Mouse (Mus musculus) cerebellum, postnatal 36 days (tissue): Measurements from ENCODE around the gene Igfbp4.

Experiments used
- DNase-seq, 2 experiments: peaks; one replicate each; pipeline ENCODE4 v3.0.0; 2021 to 2022; ENCODE audit warnings: mixed read lengths in 2 of 2

Gene Igfbp4

DNA sequence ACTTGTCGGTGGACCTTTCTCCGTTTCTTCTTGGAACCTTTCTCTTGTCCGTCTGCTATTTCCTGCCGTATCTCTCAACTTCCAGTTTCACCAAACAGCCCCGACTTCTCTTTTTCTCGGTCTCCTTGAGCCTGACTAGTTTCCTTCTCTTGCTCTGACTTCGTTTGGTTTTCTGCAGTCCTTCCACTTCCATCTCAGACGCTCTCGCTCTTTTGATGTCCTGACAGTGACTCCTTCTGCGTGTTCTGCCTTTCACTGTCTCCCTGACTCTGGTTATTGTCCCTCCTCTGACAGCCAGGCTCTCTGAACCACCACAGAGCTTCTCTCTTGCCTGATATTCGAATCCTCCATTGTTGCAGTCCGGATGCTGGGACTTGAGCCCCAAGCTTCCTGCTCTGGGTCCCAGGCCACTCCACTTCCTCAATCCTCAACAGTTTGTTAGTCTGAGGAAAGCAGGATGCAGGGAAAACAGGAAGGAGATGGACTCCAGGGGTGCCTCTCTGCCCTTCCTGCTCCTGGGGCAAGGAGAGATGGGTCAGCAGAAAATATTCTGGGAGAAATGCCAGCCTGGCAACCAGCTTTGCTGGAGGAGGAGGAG is 1.9 kb downstream of the Igfbp4 start:
- no peak for DNase-seq

DNA sequence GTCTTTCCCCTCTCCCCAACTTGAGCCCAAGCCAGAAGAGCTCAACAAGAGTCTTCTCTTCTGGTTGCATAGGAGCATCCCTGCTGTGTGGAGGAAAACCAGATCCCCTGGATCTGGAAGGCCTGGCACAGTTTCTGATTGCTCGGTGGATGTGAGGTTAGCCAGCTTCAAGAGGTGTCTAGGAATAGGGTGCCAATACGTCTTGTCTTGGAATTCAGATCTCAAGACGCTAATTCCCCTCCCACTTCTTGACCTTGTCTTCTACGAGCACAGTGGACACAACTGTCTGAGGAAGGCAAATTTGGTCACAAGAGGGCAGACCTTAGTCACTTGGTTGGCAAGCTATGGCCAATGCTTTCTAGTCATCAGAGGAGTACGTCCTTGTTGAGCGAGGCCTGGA is 2.6 kb downstream of the Igfbp4 start:
- DNase-seq = no peak

GRCm38 (mm10) chr11:99044306-99044705 is 3.3 kb downstream of the Igfbp4 start:
- no peak for DNase-seq

DNA sequence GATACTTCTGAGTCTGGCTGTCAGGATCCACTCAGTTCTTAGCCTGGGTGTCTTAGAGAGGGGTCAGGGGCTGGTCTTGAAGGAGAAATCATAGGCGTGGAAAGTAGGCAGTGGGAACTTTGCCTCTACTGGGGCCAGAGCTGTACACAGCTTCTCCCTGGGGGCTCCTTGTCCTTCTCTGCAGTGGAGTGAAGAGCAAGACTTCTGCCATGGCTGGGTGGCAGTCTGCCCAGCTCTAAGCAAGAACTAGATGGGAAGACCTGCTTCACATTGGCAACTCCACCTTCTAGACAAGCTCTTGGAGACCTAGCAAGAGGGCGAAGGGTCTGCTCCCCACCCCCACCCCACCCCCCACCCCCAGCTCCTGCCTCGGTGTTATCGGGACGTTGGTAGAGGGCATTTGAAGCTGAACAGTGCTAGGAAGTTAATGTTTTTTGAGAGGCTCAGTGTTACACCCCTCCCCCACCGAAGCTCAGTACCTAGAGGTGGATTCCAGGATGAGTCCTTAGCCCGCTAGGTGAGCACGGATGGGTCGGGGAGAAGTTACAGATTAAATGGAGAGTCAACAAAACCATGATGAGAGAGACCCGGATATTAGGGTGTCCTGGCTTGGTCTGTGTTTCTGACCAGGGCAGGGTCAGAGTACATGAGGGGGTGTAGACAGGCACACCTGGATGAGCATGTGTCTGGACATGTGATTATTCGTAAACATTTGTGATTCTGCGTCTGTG is 4.3 kb downstream of the Igfbp4 start:
- DNase-seq = no peak

DNA sequence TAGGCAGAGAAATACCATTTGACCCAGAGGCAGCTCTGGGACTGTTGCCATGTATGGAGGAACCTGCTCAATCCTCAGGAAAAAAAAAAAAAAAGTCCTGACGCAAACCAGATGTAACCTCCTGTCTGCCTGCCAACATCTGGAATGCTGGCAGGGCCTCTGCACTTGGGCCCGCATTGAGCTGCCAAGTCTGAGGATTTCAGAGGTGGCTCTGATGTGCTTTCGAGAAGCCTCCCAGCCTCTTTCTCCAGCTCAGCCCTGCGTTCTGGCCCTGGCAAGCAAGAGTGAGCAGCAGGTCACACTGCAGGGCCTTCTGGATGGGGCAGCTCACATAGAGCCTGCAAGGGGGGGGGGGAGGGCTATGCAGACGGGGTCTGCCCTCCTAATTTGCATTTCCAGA is 6.1 kb downstream of the Igfbp4 start:
- DNase-seq = no peak

DNA sequence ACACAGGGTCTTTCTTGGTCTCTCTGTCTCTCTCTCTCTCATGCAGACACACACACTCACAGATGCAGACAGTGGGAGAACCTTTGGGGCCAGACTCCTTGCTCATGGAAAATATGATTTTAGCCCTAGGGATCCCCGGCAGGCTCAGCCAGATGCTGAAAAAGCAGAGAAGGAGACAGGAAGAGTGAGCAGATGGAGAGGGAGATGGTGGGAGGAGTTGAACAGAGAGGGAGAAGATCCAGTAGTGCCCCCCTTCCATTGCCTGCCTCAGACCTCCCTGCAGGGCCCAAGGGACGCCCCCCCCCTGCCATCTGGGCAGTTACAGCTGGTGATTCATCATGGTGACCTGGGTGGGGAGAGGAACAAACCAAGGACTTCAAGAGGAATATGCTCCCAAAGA is 6.6 kb downstream of the Igfbp4 start:
- no peak for DNase-seq

DNA sequence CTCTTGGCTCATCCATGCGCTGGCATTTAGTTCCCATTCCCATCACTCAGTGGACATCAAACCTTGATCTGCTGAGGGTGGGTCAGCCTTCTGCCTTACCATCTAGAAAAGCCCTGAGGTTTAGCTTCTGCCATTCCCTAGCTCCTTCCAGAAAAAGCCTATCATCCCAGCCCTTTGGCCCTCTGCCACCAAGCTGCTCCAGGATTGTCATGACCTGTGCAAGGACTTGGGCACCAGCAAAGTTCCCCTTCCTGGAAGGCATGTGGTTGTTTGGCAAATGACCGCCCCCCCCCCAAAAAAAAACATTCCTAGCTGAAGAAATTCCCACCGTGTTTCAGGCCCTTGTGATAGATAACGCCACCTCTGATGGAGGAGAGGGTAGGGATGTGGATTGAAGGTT is 14.1 kb downstream of the Igfbp4 start:
- DNase-seq = no peak

- no peak for DNase-seq
Observed at GRCm38 (mm10) chr11:99055571-99056452, 14.8 kb downstream of the Igfbp4 start.

GRCm38 (mm10) chr11:99060435-99060834 is 19.4 kb downstream of the Igfbp4 start:
- DNase-seq = no peak

- DNase-seq = no peak
Observed at GRCm38 (mm10) chr11:99062661-99063060, 21.6 kb downstream of the Igfbp4 start.

DNA sequence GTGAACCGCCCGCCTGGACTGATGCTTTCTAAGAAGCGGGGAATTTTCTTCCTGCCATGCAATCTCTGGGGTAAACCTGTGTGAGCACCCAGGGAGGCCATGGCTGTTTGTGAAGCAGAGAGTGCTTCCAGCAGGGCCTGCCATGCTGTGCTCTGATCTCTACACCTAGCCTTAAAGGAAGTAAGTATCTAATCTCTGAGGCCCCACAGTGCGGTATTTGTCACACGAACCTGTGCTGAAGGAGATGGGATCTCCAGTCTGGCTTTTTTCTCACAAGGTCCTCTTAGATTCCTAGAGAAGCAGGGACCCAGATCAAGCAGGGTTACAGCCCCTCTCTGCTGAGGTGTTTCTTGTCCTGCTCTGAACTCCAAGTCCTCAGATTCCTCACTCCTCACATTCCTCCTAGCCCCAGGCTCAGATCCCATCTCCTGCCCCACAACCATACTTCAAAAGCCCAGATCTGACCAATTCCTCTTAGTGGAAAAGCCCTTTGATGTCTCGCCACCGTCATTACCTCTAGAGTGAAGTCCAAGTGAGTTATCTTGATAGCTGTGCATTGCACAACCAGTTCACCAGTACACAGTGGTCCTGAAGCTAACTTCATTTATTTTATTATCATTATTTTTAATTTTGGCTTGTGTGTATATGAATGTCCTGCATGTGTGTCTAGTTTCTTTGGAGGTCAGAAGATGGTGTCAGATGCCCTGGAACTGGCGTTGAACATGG is 22.5 kb downstream of the Igfbp4 start:
- DNase-seq = no peak

- no peak for DNase-seq
Observed at GRCm38 (mm10) chr11:99065353-99065752, 24.3 kb downstream of the Igfbp4 start.

DNA sequence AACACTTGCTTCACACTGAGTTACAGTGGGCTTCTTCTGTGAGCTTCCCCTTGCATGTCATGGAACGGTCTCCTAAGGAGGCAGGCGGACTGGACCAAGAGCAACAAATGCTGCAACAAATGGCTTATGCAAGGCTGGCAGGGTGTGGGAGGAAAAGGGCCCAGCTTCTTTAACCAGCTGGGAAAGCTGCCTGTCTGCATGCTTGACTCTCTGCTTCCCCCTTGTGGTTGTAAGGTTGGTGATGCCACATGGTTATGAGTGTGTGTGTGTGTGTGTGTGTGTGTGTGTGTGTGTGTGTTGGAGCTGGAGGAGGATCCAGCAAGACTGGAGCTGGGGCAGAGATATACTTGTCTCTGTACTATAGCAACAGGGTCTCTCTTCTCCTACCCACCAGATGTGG is 24.9 kb downstream of the Igfbp4 start:
- DNase-seq = peak; percentile 58 to 68

DNA sequence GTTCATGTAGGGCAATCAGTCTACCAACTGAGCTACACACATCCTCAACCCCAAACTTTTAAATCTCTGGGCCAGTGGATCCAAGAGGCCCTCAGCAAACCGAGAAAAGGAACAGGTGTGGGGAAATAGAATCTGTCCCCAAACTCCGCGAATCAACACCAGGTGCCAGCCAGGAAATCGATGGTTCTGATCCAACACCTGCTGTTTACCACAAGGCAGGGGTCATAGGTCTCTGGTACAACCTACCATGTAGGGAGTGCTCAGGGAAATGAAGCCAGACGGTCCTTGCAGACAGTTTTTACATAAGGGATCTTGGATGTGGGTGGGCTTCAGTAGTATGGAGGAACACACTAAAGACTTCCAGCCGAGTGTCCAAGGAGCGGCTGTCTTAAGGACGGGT is 26.5 kb downstream of the Igfbp4 start:
- DNase-seq = no peak

DNA sequence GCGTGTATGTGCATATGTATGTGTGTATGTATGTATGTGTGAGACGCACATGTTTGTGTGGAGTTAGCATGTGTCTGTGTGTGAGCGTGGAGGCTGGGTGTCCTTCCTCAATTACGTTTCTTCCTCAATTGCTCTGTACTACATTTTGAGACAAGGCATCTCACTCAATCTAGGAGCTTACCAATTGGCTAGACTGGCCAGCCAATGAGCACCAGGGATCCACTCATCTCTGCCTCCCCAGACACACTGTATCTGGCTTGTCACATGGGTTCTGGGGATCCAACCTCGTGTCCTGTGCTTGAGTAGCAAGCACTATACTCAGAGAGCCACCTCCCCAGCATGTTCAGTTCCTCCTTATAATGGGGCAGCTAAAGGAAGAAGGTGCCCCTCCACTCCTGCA is 27.4 kb downstream of the Igfbp4 start:
- DNase-seq = no peak

GRCm38 (mm10) chr11:99071866-99072265 is 30.8 kb downstream of the Igfbp4 start:
- no peak for DNase-seq

DNA sequence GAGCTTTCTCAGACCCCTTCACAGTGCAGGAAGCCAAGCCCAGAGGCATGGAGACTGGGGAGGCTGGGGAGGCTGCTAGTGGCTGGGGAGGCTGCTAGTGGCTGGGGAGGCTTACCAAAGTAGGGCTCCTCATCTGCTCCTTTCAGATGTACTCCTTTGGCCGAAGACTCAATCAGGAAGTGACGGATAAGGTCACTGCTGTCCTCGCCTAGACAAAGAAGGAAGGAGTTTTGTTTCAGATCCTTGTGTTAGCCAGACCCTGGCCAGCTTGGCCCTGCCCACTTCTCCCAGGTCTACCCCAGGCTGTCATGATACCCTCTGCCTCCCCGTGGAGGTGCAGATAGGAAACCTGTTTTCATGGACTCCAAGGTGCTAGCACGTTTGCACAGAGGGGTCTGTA is 32.7 kb downstream of the Igfbp4 start:
- no peak for DNase-seq

DNA sequence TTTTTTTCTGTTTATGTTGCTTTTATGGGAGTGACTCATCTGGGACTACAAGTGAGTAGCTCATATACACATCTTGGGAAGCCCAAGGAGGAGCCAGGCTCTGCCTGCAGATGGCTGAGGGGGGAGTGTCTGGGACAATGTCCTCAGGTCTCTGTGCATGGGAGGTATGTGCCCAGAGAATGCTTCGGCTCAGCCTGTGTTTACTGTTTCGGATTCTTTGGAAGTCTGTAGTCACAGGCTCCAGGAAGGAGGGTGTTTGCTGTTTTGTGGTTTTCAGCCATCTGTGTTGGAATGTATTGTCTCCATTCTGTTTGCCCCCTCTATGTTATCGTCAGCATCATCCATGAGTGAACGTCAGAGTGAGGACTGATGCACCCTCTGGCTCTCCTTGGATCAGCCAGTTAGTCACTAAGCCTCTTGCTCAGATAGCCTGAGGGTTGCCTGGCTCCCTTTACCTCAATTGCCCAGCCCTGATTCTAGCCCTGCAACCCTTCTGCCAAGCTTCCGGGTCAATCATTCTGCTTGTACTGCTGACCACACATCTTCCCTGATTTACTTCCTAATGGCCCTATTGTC is 35.8 kb downstream of the Igfbp4 start:
- DNase-seq = no peak

DNA sequence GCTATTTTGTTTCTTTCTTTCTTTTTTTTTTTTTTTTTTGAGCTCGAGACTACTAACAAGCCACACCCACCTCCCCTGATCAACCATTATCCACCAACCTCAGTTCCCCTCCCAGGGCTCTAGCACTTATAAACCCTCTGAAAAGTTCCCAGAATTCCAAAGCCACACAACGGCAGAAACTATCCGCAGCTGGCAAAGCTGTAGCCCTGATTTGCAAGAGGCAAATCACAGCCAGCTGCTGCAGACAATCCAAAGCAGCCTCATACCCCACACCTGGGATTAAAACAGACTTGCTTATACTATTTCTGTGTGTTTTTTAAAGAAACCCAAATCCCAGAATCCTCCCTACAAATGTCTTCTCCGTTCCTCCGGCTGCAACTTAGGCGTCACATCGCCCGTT is 36.8 kb downstream of the Igfbp4 start:
- no peak for DNase-seq

DNA sequence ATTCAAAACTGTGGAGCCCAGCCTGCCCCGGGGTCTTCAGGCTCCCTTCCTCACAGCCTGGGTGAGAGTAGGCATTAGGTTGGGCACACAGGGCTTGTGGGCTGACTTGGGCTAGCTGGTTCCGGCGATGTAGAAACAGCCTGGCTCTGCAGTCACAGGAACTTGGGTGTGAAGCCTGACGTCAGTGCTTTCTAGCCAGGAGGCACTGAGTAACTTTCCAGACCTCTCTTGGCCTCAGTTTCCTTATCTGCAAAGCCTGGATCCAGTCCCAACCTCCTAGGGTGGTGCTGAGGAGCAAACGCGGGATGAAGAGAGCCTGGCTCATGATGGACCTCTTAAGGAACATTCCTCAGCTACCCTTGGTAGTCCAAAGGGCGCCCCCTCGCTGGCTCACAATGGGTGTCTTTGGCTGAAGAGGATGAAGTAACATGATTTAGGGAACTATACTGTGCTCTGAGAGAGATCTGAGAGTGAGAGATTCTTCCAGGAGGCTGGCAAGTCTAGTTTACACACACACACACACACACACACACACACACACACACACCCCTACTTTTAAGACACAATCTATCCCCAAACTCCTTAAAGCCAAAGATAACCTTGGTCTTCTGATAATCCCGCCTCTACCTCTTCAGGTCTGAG is 40.0 kb downstream of the Igfbp4 start:
- DNase-seq = no peak

DNA sequence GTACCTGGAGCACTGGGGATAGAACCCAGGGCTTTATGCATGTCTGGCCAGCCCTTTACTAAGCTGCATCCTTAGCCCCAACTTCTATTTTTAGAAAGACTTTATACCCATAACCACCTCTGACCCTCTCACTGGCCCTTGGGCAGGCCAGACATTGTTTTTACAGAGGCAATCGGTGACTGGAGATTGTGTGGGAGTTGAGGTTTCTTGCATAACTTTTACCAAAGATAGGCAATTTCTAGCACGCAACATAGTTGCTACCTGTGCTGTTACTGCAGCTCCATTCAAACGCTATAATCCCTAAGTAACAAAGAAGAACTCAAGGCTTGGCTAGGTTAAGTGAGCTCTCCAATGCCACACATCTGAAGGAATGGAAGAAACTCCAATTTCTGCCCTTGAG is 40.5 kb downstream of the Igfbp4 start:
- no peak for DNase-seq

DNA sequence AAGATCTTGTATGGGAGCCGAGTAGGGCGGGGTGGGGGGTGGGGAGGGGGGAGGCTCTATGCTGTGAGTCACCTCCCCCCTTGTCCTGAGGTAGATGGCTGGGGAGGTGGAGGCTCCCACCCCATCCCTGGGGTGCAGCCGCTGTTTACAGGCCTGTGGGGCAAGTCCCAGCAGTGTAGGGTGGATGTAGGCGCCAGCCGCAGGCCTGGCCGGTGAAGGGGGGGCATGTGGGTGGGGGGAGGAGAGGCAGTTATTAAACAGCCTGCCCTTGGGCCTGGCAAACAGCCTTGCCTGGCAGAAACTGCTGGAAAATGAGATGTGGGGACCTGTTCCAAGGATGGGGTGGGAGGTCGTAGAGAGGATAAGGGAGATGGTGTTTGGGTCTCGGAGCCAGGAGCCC is 41.1 kb downstream of the Igfbp4 start:
- DNase-seq = no peak
